Mouse (Mus musculus): ENCODE data around the gene Mad2l1. TPM values are rescaled to one million over a fixed set of nuclear protein-coding genes. Genes with fewer than 3 reads are reported as not detected.

Mad2l1 gene
- 69.6 and 76.1 TPM in 2 replicates for polyA plus RNA-seq (2014; fragmentation: Nextera tagmentation; extraction: Ambion mirVana)

DNA sequence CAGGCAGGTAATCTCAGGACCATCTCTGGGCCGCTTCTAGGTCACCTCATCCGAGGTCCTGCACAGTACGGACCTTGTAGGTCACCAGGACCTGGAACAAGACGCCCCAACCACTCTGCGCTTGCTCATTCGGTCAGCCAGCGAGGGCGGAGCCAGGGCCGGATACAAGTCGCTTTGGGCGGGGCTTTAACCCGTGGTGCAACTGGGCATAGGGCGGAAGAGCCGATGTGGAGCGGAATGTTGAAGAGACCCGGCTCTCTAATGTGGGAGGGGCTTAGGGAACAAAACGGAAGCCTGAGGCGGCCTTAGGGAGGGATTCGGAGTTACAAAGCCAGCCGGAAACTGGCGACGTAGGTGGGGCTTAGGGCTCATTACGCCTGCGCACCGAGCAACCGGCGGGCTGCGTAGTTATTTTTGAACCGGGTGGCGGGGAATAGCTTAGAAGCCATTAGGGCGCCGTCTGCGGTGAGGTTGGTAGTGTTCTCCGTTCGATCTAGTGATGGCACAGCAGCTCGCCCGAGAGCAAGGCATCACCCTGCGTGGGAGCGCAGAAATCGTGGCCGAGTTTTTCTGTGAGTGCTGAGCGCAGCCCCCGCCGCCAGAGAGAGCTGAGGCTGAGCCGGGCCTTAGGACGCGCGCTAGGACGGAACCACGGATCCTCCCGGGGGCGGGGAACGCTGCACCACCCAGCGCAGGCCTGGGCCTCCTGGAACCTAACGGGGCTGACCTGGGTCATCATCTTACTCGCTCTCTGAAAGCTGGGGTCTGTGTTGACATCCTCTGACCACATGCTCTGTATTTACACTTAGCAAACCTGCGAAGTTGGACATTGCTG is at the start of gene Mad2l1:
Gene Mad2l1, plus strand, starts transcription at position 363 of the 835 bp plus-strand sequence.
- no peaks in the 10 kb centered on the region for H3K27me3 ChIP-seq (replicated peaks; ENCODE audit: control insufficient read depth, insufficient read depth, low read length)
- peaks cover 9% of the 10 kb centered on the region for H3K4me1 ChIP-seq (ENCODE audit: control insufficient read depth, insufficient read depth, low read length)
- WGBS, result under 1% methylated on average over 50 of the region's 57 CpGs
- H3K36me3 ChIP-seq (ENCODE audit: control insufficient read depth, insufficient read depth, low read length), result peaks cover 24% of the 10 kb centered on the region
- H3K4me2 ChIP-seq (ENCODE audit: low read depth, low read length), result peak within 1 kb of the TSS; percentile 75
- peak; percentile 100 for ATAC-seq (ENCODE audit: low read depth)
- peak within 1 kb of the TSS; percentile 60 for H3K4me3 ChIP-seq (ENCODE audit: low read depth, low read length)
- peak; percentile 100 for DNase-seq (ENCODE audit: low spot score)
- peak within 1 kb of the TSS; percentile 70 for H3K9ac ChIP-seq (ENCODE audit: low read depth, low read length)
- peak within 1 kb of the TSS; percentile 72 for H3K27ac ChIP-seq (replicated peaks; ENCODE audit: low read depth, low read length)
- H3K9me3 ChIP-seq (ENCODE audit: control insufficient read depth, low read length), result no peaks in the 10 kb centered on the region

DNA sequence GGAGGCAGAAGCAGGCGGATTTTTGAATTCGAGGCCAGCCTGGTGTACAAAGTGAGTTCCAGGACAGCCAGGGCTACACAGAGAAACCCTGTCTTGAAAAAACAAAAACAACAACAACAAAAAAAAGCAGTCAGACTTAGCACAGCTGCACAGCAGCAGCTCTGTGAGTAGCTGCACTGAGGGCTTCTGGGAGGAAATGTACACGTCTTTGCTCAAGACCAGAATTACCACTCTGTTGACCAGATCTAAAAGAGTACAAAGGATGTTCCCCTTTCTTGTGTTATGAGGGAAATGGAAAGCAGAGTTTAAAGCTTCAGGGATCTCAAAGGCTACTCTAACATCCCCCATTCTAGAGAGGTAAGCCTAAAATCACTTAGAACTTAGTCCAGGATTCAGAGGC is 41.5 kb upstream of the Mad2l1 start:
- H3K4me1 ChIP-seq (ENCODE audit: control insufficient read depth, insufficient read depth, low read length), result no peaks in the 10 kb centered on the region
- DNase-seq (ENCODE audit: low spot score) (no peak), ATAC-seq (ENCODE audit: low read depth) (no peak)
- H3K9me3 ChIP-seq (ENCODE audit: control insufficient read depth, low read length), result no peaks in the 10 kb centered on the region
- H3K27ac ChIP-seq (replicated peaks; ENCODE audit: low read depth, low read length), result no peak overlapping the region
- no peak overlapping the region for H3K9ac ChIP-seq (ENCODE audit: low read depth, low read length)
- H3K27me3 ChIP-seq (replicated peaks; ENCODE audit: control insufficient read depth, insufficient read depth, low read length), result no peaks in the 10 kb centered on the region
- no peak overlapping the region for H3K4me3 ChIP-seq (ENCODE audit: low read depth, low read length)
- 73% methylated on average over 3 of the region's 3 CpGs for WGBS
- H3K4me2 ChIP-seq (ENCODE audit: low read depth, low read length), result no peak overlapping the region
- no peaks in the 10 kb centered on the region for H3K36me3 ChIP-seq (ENCODE audit: control insufficient read depth, insufficient read depth, low read length)

DNA sequence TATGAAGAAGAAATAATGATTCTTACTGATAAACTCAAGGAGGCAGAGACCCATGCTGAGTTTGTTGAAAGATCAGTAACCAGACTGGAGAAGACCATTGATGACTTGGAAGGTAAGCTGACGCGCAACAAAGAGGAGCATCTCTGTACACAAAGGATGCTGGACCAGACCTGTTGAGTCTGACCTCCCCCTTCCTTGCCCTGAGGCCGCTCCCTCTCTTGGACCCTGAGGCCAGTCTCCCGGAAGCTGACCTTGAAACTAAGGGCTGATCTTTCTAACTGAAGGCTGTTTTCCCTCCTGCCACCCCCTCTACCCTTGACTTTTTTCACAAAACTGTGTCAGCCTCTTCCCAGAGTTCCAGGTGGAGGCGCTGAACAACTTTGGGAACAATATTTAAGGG is 18.8 kb upstream of the Mad2l1 start:
- no peak overlapping the region for H3K27ac ChIP-seq (replicated peaks; ENCODE audit: low read depth, low read length)
- no peak for ATAC-seq (ENCODE audit: low read depth)
- no peak overlapping the region for H3K9ac ChIP-seq (ENCODE audit: low read depth, low read length)
- no peak for DNase-seq (ENCODE audit: low spot score)
- no peak overlapping the region for H3K4me3 ChIP-seq (ENCODE audit: low read depth, low read length)
- 93% methylated on average over 5 of the region's 5 CpGs for WGBS
- no peaks in the 10 kb centered on the region for H3K9me3 ChIP-seq (ENCODE audit: control insufficient read depth, low read length)
- no peaks in the 10 kb centered on the region for H3K4me1 ChIP-seq (ENCODE audit: control insufficient read depth, insufficient read depth, low read length)
- no peaks in the 10 kb centered on the region for H3K27me3 ChIP-seq (replicated peaks; ENCODE audit: control insufficient read depth, insufficient read depth, low read length)
- no peaks in the 10 kb centered on the region for H3K36me3 ChIP-seq (ENCODE audit: control insufficient read depth, insufficient read depth, low read length)
- no peak overlapping the region for H3K4me2 ChIP-seq (ENCODE audit: low read depth, low read length)

DNA sequence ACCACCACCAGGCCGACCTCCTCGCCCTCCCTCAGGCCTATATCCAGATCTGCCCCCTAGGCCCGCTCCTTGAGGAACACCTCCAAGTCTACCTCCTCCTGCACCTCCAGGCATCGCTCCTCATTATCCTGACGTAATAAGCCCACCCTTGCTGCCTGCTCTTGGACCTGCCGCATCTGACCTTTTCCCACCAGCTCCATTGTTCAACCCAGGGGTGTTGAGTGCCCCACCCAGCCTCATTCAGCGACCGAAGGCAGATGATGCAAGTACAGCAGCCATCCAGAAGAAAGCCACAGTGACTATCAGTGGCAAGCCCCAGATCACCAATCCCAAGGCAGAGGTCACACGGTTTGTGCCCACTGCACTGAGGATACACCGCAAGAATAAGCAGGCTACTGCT is 6.8 kb upstream of the Mad2l1 start:
- WGBS, result 96% methylated on average over 10 of the region's 10 CpGs
- Histone ChIP-seq H3K9ac (ENCODE audit: low read depth, low read length) (no peak overlapping the region), H3K9me3 (ENCODE audit: control insufficient read depth, low read length) (no peaks in the 10 kb centered on the region), H3K36me3 (ENCODE audit: control insufficient read depth, insufficient read depth, low read length) (no peaks in the 10 kb centered on the region), H3K4me2 (ENCODE audit: low read depth, low read length) (no peak overlapping the region), H3K27me3 (replicated peaks; ENCODE audit: control insufficient read depth, insufficient read depth, low read length) (no peaks in the 10 kb centered on the region), H3K4me1 (ENCODE audit: control insufficient read depth, insufficient read depth, low read length) (no peaks in the 10 kb centered on the region), H3K27ac (replicated peaks; ENCODE audit: low read depth, low read length) (no peak overlapping the region), H3K4me3 (ENCODE audit: low read depth, low read length) (no peak overlapping the region)
- no peak for ATAC-seq (ENCODE audit: low read depth)
- DNase-seq (ENCODE audit: low spot score), result no peak

DNA sequence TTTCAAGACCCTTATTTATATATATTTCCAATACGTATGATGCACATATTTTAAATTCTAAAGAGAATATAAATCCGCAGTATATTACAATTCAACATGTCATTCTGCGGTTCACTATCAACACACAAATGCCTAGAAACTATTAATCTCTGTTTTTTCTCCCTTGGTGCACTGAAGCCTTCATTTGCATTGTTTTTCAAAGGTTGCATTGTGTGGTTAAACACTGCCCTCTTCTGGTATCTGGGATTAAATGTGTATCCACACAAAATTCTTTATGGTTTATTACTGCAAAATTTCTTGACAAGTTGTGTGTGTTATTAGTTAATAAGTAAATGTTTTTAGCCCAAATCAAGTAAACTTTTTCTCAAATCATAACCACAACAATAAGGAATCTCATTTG is 1.9 kb upstream of the Mad2l1 start:
- Histone ChIP-seq H3K27ac (replicated peaks; ENCODE audit: low read depth, low read length) (no peak overlapping the region), H3K4me3 (ENCODE audit: low read depth, low read length) (no peak overlapping the region), H3K36me3 (ENCODE audit: control insufficient read depth, insufficient read depth, low read length) (0 out of 2 replicates have a peak, but pooled peaks cover 5% of the 10 kb centered on the region), H3K9me3 (ENCODE audit: control insufficient read depth, low read length) (no peaks in the 10 kb centered on the region), H3K9ac (ENCODE audit: low read depth, low read length) (no peak overlapping the region), H3K27me3 (replicated peaks; ENCODE audit: control insufficient read depth, insufficient read depth, low read length) (no peaks in the 10 kb centered on the region), H3K4me2 (ENCODE audit: low read depth, low read length) (no peak overlapping the region), H3K4me1 (ENCODE audit: control insufficient read depth, insufficient read depth, low read length) (peaks cover 9% of the 10 kb centered on the region)
- 32% methylated on average over 3 of the region's 3 CpGs for WGBS
- ATAC-seq (ENCODE audit: low read depth) (no peak), DNase-seq (ENCODE audit: low spot score) (peak; percentile 71)

DNA sequence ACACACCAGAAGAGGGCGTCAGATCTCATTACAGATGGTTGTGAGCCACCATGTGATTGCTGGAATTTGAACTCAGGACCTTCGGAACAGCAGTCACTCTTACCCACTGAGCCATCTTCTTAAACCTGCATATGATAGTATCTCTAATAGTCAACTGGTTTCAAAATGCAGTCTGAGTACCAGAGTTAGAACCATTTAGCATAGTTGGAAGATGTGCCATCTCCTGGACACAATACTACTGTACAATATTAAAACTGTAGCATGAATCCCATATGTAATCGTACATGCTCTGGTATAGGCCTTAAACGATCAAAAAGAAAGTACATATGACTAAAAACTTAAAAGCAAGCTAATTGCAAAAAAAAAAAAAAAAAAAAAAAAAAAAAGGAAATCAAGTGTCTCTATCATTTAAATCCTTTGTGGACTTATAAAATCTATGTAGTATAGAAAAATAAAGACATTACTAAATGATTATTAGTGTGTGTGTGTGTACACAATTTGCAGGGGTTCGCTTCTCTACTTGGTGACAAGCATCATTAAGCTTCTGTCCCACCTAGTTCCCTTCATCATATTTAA is 736 bp upstream of the Mad2l1 start:
- H3K9ac ChIP-seq (ENCODE audit: low read depth, low read length), result peak overlapping the region; percentile 70
- H3K9me3 ChIP-seq (ENCODE audit: control insufficient read depth, low read length), result no peaks in the 10 kb centered on the region
- 74% methylated on average over 5 of the region's 5 CpGs for WGBS
- DNase-seq (ENCODE audit: low spot score), result no peak
- peaks cover 16% of the 10 kb centered on the region for H3K36me3 ChIP-seq (ENCODE audit: control insufficient read depth, insufficient read depth, low read length)
- H3K4me1 ChIP-seq (ENCODE audit: control insufficient read depth, insufficient read depth, low read length), result peaks cover 9% of the 10 kb centered on the region
- H3K27me3 ChIP-seq (replicated peaks; ENCODE audit: control insufficient read depth, insufficient read depth, low read length), result no peaks in the 10 kb centered on the region
- no peak for ATAC-seq (ENCODE audit: low read depth)
- H3K4me2 ChIP-seq (ENCODE audit: low read depth, low read length), result peak overlapping the region; percentile 75
- H3K27ac ChIP-seq (replicated peaks; ENCODE audit: low read depth, low read length), result peak overlapping the region; percentile 72
- H3K4me3 ChIP-seq (ENCODE audit: low read depth, low read length), result peak overlapping the region; percentile 60

DNA sequence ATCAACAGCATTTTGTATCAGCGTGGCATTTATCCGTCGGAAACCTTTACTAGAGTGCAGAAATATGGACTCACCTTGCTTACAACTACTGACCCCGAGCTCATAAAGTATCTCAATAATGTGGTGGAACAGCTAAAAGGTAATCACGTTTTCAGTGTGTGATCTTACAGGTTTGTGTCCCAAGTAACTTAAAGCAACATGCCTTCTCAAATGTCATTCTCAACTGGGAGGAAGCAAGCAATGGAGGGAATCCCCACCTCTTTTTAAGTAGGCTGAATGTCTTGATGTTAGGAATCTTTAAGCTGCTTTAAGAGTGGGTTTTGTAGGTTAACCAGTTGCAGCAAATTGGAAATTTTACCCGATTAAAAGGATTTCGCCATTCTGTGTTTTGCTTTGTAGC is 776 bp downstream of the Mad2l1 start:
- DNase-seq (ENCODE audit: low spot score) (peak; percentile 4), ATAC-seq (ENCODE audit: low read depth) (no peak)
- Histone ChIP-seq H3K27ac (replicated peaks; ENCODE audit: low read depth, low read length) (peak overlapping the region; percentile 72; the same call in 1 of the 2 replicates), H3K27me3 (replicated peaks; ENCODE audit: control insufficient read depth, insufficient read depth, low read length) (no peaks in the 10 kb centered on the region), H3K36me3 (ENCODE audit: control insufficient read depth, insufficient read depth, low read length) (peaks cover 27% of the 10 kb centered on the region), H3K4me2 (ENCODE audit: low read depth, low read length) (peak overlapping the region; percentile 75), H3K9me3 (ENCODE audit: control insufficient read depth, low read length) (no peaks in the 10 kb centered on the region), H3K4me3 (ENCODE audit: low read depth, low read length) (peak overlapping the region; percentile 60), H3K4me1 (ENCODE audit: control insufficient read depth, insufficient read depth, low read length) (peaks cover 9% of the 10 kb centered on the region), H3K9ac (ENCODE audit: low read depth, low read length) (peak overlapping the region; percentile 70)
- 14% methylated on average over 7 of the region's 7 CpGs for WGBS

DNA sequence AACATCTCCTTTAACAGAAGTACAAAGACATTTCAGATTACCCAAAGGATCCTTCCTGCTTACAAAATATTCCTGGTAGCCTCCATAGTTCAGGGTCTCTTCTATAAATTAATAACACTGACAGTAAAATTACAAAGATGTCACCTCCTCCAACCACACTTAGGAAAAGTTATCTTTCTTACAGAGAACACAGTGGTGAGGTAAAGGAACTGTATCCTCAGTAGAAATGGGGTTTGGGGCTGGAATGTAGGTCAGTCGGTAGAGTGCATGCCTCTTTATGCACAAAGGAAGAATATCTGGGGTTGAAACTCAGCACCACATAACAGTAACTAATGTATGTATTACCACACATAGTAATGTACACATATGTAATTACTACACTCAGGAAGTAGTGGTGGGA is 24.8 kb downstream of the Mad2l1 start, which contains the start of gene Vmn1r32:
Gene Vmn1r32, minus strand, starts transcription at position 101 of the 400 bp plus-strand sequence.
- H3K9ac ChIP-seq (ENCODE audit: low read depth, low read length), result no peak within 1 kb of the TSS
- H3K27ac ChIP-seq (replicated peaks; ENCODE audit: low read depth, low read length), result no peak within 1 kb of the TSS
- H3K27me3 ChIP-seq (replicated peaks; ENCODE audit: control insufficient read depth, insufficient read depth, low read length), result no peaks in the 10 kb centered on the region
- H3K36me3 ChIP-seq (ENCODE audit: control insufficient read depth, insufficient read depth, low read length), result no peaks in the 10 kb centered on the region
- ATAC-seq (ENCODE audit: low read depth) (no peak), DNase-seq (ENCODE audit: low spot score) (no peak)
- H3K4me2 ChIP-seq (ENCODE audit: low read depth, low read length), result no peak within 1 kb of the TSS
- no peaks in the 10 kb centered on the region for H3K9me3 ChIP-seq (ENCODE audit: control insufficient read depth, low read length)
- H3K4me3 ChIP-seq (ENCODE audit: low read depth, low read length), result no peak within 1 kb of the TSS
- 77% methylated on average over 1 of the region's 1 CpGs for WGBS
- H3K4me1 ChIP-seq (ENCODE audit: control insufficient read depth, insufficient read depth, low read length), result no peaks in the 10 kb centered on the region

All from embryonic facial prominence, embryonic 14.5 days (tissue).